Mouse (Mus musculus): ENCODE results near the gene Gm3336. TPM values are rescaled to one million over a fixed set of nuclear protein-coding genes. Genes with fewer than 3 reads are reported as not detected.
A peak's percentile ranks its signal among the peaks of the same experiment; 100 is the strongest.

Gene Gm3336
- total and polyA plus RNA-seq, 2 experiments, result 0.28 to 1.0 TPM

DNA sequence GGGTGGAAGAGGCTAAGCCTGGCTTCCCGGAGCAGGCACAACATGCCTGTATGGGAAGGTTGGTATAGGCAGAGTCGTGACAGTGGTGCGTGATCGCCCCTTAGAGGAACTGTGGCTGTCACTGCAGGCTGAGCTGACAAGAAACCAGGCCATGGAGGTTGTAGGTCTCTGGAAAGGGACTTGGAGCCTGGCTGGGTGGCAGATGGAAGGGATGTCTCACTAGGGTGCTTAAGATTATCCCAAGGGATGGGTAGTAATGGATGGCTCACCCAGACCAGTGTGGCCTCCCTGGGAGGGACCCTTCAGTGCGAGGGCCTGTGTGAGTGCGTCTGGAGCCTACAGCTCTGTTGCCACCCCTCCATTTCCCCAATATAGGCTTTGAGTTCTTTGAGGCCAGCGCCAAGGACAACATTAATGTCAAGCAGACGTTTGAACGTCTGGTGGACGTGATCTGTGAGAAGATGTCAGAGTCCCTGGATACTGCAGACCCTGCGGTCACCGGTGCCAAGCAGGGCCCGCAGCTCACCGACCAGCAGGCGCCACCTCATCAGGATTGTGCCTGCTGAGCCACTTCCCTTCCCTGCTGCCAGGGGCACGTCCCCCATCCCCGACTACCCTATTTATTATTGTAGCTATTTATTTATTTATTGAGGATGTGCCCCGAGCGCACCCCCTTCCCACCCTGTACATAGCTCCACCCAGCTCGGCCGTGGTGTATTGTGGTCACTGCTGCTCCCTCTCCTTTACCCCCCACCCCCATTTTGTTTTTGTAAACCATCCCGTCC lies 39.4 kb downstream of the Gm3336 start:
- TF ChIP-seq CTCF (IDR thresholded peaks at IDR 0.05; ENCODE audit: low read depth, low read length), result peak; percentile 61
- TF ChIP-seq POLR2A (IDR thresholded peaks at IDR 0.05; ENCODE audit: extremely low read depth, insufficient read depth, low read length), result no peak
- Histone ChIP-seq H3K79me2 (ENCODE audit: control insufficient read depth, insufficient read depth, low read length) (peaks cover 4% of the 10 kb centered on the region; the same call in 1 of the 2 replicates), H3K27me3 (ENCODE audit: control insufficient read depth, insufficient read depth, low read length) (no peaks in the 10 kb centered on the region), H3K36me3 (ENCODE audit: control insufficient read depth, insufficient read depth, low read length) (no peaks in the 10 kb centered on the region), H3K4me1 (ENCODE audit: control insufficient read depth, insufficient read depth, low read length) (peaks cover 12% of the 10 kb centered on the region), H3K4me3 (ENCODE audit: insufficient read depth, low read depth, low read length) (no peak overlapping the region), H3K27ac (replicated peaks; ENCODE audit: insufficient read depth, low read depth, low read length) (no peak overlapping the region), H3K9ac (ENCODE audit: low read depth, low read length) (no peak overlapping the region)
- no peak for DNase-seq (ENCODE audit: extremely low read depth, low read depth, low spot score)
- WGBS, result 89% methylated on average over 22 of the region's 22 CpGs

DNA sequence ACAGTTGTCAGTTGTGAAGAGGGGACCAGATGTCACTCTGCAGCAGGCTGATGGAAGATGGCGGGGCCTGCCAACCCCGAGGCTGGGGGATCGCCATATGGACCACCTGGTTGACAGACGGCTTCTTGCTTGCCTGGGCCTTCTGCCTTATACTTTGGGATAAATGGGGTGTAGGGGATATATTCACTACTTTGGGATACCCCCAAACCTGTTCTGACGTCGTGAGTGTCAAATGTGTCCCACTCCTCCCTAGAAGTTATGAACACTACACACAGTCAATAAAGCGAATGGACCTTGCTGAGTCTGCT lies 39.9 kb downstream of the Gm3336 start:
- Histone ChIP-seq H3K27me3 (ENCODE audit: control insufficient read depth, insufficient read depth, low read length) (no peaks in the 10 kb centered on the region), H3K4me1 (ENCODE audit: control insufficient read depth, insufficient read depth, low read length) (peaks cover 12% of the 10 kb centered on the region), H3K9ac (ENCODE audit: low read depth, low read length) (no peak overlapping the region), H3K4me3 (ENCODE audit: insufficient read depth, low read depth, low read length) (no peak overlapping the region), H3K36me3 (ENCODE audit: control insufficient read depth, insufficient read depth, low read length) (no peaks in the 10 kb centered on the region), H3K79me2 (ENCODE audit: control insufficient read depth, insufficient read depth, low read length) (peaks cover 4% of the 10 kb centered on the region; the same call in 1 of the 2 replicates), H3K27ac (replicated peaks; ENCODE audit: insufficient read depth, low read depth, low read length) (no peak overlapping the region)
- 95% methylated on average over 7 of the region's 7 CpGs for WGBS
- DNase-seq (ENCODE audit: extremely low read depth, low read depth, low spot score), result no peak
- no peak for TF ChIP-seq POLR2A (IDR thresholded peaks at IDR 0.05; ENCODE audit: extremely low read depth, insufficient read depth, low read length)
- no peak for TF ChIP-seq CTCF (IDR thresholded peaks at IDR 0.05; ENCODE audit: low read depth, low read length)

DNA sequence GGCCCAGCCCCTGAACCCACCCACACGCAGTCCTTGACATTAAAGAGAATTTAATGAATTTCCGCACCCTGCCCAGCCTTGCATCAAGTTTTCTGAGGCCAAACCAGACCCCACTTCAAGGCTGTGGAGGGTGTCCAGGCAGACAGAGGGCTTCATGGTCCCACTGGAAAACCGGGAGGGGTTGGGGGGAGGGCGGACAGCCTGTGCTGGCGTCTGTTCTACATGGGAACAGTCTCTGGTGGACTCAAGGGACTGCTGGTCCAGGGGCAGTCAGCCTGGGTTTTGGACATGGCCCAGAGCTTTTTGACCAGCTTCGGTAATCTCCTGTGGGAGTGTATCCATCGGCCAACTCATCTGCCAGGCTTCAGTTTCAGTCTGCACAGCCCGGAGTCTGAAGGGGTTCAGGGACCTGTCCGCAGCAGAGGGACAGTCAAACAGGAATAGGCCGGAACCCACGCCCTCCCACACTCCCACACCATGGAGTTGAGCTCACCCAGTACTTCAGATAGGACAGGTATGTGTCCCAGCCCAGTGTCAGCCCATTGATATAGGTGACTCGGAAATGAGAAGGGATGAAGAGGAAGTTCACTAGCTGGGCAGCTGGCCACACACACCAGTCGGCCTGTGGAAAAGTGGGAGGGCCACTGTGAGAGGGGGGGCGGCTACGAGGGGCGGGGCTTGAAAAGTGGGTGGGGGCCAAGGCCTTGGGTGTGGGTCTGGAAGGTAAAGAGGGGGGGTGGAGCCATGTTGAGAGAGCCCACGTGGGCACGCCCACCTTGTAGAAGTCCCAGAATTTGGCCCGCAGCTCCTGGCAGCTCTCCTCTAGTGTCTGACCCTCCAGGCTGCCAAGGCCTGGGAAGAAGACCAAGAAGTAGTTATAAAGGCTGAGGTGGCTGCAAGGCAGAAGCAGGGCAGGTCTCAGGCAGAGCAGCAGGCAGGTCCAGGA lies 40.5 kb downstream of the Gm3336 start:
- Histone ChIP-seq H3K27me3 (ENCODE audit: control insufficient read depth, insufficient read depth, low read length) (no peaks in the 10 kb centered on the region), H3K27ac (replicated peaks; ENCODE audit: insufficient read depth, low read depth, low read length) (no peak overlapping the region), H3K36me3 (ENCODE audit: control insufficient read depth, insufficient read depth, low read length) (no peaks in the 10 kb centered on the region), H3K4me3 (ENCODE audit: insufficient read depth, low read depth, low read length) (no peak overlapping the region), H3K9ac (ENCODE audit: low read depth, low read length) (no peak overlapping the region), H3K79me2 (ENCODE audit: control insufficient read depth, insufficient read depth, low read length) (peaks cover 4% of the 10 kb centered on the region; the same call in 1 of the 2 replicates), H3K4me1 (ENCODE audit: control insufficient read depth, insufficient read depth, low read length) (peaks cover 14% of the 10 kb centered on the region)
- no peak for DNase-seq (ENCODE audit: extremely low read depth, low read depth, low spot score)
- WGBS, result 56% methylated on average over 19 of the region's 19 CpGs
- TF ChIP-seq POLR2A (IDR thresholded peaks at IDR 0.05; ENCODE audit: extremely low read depth, insufficient read depth, low read length) (no peak), CTCF (IDR thresholded peaks at IDR 0.05; ENCODE audit: low read depth, low read length) (no peak)

DNA sequence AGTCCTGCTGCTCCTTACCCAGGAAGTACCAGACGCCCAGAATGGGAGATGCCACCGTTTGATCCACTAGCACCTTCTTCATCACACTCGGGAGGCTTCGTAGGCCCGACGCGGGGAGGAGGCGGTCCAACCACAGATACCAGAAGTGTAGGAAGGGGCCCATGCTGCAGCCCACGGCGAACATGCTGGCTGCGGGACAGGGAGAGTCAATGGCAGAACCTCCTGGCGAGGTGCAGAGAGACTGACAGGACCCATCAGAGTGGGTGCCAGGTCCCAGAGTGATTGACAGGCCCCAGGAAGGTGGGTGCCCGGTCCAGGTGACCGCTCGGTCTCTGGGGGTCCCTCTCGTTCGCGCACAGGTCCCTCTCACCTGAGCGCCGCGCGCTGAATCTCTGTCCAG lies 42.0 kb downstream of the Gm3336 start:
- 3% methylated on average over 22 of the region's 22 CpGs for whole genome bisulfite sequencing
- Histone ChIP-seq H3K27me3 (ENCODE audit: control insufficient read depth, insufficient read depth, low read length) (no peaks in the 10 kb centered on the region), H3K4me1 (ENCODE audit: control insufficient read depth, insufficient read depth, low read length) (peaks cover 14% of the 10 kb centered on the region), H3K79me2 (ENCODE audit: control insufficient read depth, insufficient read depth, low read length) (no peaks in the 10 kb centered on the region), H3K36me3 (ENCODE audit: control insufficient read depth, insufficient read depth, low read length) (no peaks in the 10 kb centered on the region), H3K9ac (ENCODE audit: low read depth, low read length) (peak overlapping the region; percentile 92), H3K4me3 (ENCODE audit: insufficient read depth, low read depth, low read length) (peak overlapping the region; percentile 71), H3K27ac (replicated peaks; ENCODE audit: insufficient read depth, low read depth, low read length) (peak overlapping the region; percentile 54)
- no peak for TF ChIP-seq CTCF (IDR thresholded peaks at IDR 0.05; ENCODE audit: low read depth, low read length)
- TF ChIP-seq POLR2A (IDR thresholded peaks at IDR 0.05; ENCODE audit: extremely low read depth, insufficient read depth, low read length), result no peak
- DNase-seq (ENCODE audit: extremely low read depth, low read depth, low spot score), result no peak

DNA sequence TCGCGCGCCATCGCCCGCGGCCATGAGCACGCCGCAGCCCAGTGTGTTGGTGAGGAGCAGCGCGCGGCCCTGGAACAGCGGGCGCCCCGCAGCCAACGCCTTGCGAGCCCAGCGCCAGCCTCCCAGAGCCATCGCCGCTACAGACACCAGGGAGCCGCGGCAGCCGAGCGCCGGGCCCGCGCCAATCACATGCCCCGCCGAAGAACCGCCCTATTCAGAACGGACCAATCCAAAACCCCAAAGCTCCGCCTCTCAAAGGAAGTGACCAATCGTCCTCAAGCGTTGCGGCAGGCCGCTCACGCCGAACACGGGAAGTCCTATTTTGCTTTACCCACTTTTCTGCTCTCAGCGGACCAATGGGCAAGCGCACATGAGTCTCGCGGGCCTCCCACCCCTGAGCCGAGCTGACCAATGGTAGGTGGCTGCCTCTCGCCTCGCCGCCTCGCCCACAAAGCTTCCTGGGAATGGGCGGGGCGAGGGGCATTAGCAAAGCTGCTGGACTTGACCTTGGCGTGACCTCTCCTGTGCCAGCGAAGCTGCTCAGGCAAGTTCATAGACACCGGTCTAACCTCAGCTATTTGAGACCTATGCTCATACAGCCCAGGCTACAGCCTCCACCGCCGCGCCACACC lies 42.5 kb downstream of the Gm3336 start, which contains the start of gene Mpv17l2:
TSS of gene Mpv17l2 (minus strand) at position 172 of the 632 bp plus-strand sequence.
- TF ChIP-seq POLR2A (IDR thresholded peaks at IDR 0.05; ENCODE audit: extremely low read depth, insufficient read depth, low read length) (peak; percentile 81), CTCF (IDR thresholded peaks at IDR 0.05; ENCODE audit: low read depth, low read length) (no peak)
- WGBS, result 1% methylated on average over 55 of the region's 55 CpGs
- peak within 1 kb of the TSS; percentile 78 for H3K27ac ChIP-seq (replicated peaks; ENCODE audit: insufficient read depth, low read depth, low read length)
- peaks cover 11% of the 10 kb centered on the region for H3K4me1 ChIP-seq (ENCODE audit: control insufficient read depth, insufficient read depth, low read length)
- H3K79me2 ChIP-seq (ENCODE audit: control insufficient read depth, insufficient read depth, low read length), result no peaks in the 10 kb centered on the region
- DNase-seq (ENCODE audit: extremely low read depth, low read depth, low spot score), result peak; percentile 98
- no peaks in the 10 kb centered on the region for H3K27me3 ChIP-seq (ENCODE audit: control insufficient read depth, insufficient read depth, low read length)
- H3K4me3 ChIP-seq (ENCODE audit: insufficient read depth, low read depth, low read length), result peak within 1 kb of the TSS; percentile 71
- peak within 1 kb of the TSS; percentile 92 for H3K9ac ChIP-seq (ENCODE audit: low read depth, low read length)
- H3K36me3 ChIP-seq (ENCODE audit: control insufficient read depth, insufficient read depth, low read length), result no peaks in the 10 kb centered on the region

Measured in liver, adult 2 months (tissue).